Mouse (Mus musculus) CH12.LX (cell line): ENCODE data around the gene Stambpl1. TPM values are rescaled to one million over a fixed set of nuclear protein-coding genes. Genes with fewer than 3 reads are reported as not detected.

Source experiments
- DNase-seq: peaks from one replicate; pipeline ENCODE4 v3.0.0-alpha.2; 2013; ENCODE audit errors: extremely low read depth
- H3K27ac ChIP-seq: 2 replicates; pipeline ENCODE4 v1.5.1; 2012; ENCODE audit warnings: low read depth, mild to moderate bottlenecking, control low read depth, moderate library complexity; ENCODE audit not compliant: insufficient read depth
- H3K27me3 ChIP-seq: replicated peaks from 2 replicates; pipeline ENCODE3; 2012; ENCODE audit warnings: inconsistent platforms
- H3K36me3 ChIP-seq, 2 experiments: replicated peaks in 1 of 2; 2 replicates each; pipeline versions ENCODE3 to v1.6.1; 2012; ENCODE audit warnings: inconsistent platforms in 1 of 2, low read length in 1 of 2, mild to moderate bottlenecking in 1 of 2, mixed read lengths in 1 of 2, moderate library complexity in 1 of 2; ENCODE audit not compliant: control insufficient read depth in 1 of 2, insufficient read depth in 1 of 2
- H3K4me1 ChIP-seq, 2 experiments: 2 replicates each; pipeline ENCODE4 v1.6.1; 2012; ENCODE audit warnings: inconsistent platforms in 1 of 2, moderate library complexity in 1 of 2; ENCODE audit not compliant: insufficient read depth in 2 of 2, control insufficient read depth in 1 of 2
- H3K4me2 ChIP-seq: 2 replicates; pipeline ENCODE4 v1.6.1; 2012; ENCODE audit warnings: low read depth, mild to moderate bottlenecking, control low read depth; ENCODE audit not compliant: poor library complexity, insufficient read depth, severe bottlenecking
- H3K4me3 ChIP-seq, 3 experiments: fragments of 150-350 bp in 1 of 3; sonication (generic) in 1 of 3; replicated peaks in 1 of 3; 2 replicates each; pipeline versions ENCODE3 to v1.5.1; 2011 to 2012; ENCODE audit warnings: low read depth in 2 of 3, low read length in 2 of 3, mild to moderate bottlenecking in 2 of 3, moderate library complexity in 2 of 3, control low read depth in 1 of 3, improper control_type of control experiment in 1 of 3, inconsistent platforms in 1 of 3, mixed read lengths in 1 of 3; ENCODE audit not compliant: poor library complexity in 1 of 3
- H3K79me2 ChIP-seq: replicated peaks from 2 replicates; pipeline ENCODE4 v1.6.1; 2012; ENCODE audit warnings: mild to moderate bottlenecking, moderate library complexity; ENCODE audit not compliant: control insufficient read depth, poor library complexity, insufficient read depth, severe bottlenecking; ENCODE audit errors: extremely low read depth
- H3K9ac ChIP-seq: 2 replicates; pipeline ENCODE4 v1.6.1; 2012; ENCODE audit warnings: low read depth, mild to moderate bottlenecking, control low read depth, moderate library complexity; ENCODE audit not compliant: insufficient read depth
- H3K9me3 ChIP-seq: replicated peaks from 2 replicates; pipeline ENCODE3; 2012; ENCODE audit warnings: low read length, inconsistent platforms, mixed read lengths
- BHLHE40 ChIP-seq: IDR thresholded peaks from 2 replicates; pipeline ENCODE4 v1.6.1; 2011; ENCODE audit warnings: mild to moderate bottlenecking, low read depth, low read length, improper control_type of control experiment
- CHD1 ChIP-seq: IDR thresholded peaks from 2 replicates; pipeline ENCODE4 v1.6.1; 2012; ENCODE audit warnings: low read depth, low read length, improper control_type of control experiment, inconsistent platforms
- CHD2 ChIP-seq: IDR thresholded peaks from 2 replicates; pipeline ENCODE4 v1.6.1; 2011; ENCODE audit warnings: low read length, improper control_type of control experiment
- CTCF ChIP-seq, 2 experiments: IDR thresholded peaks in 1 of 2; conservative IDR thresholded peaks in 1 of 2; 2 replicates each; pipeline ENCODE4 v1.5.1; 2011 to 2012; ENCODE audit warnings: low read depth in 2 of 2, low read length in 2 of 2, improper control_type of control experiment in 1 of 2, inconsistent platforms in 1 of 2, mild to moderate bottlenecking in 1 of 2, moderate library complexity in 1 of 2
- E2F4 ChIP-seq: IDR thresholded peaks from 2 replicates; pipeline ENCODE4 v1.6.1; 2011; ENCODE audit warnings: low read depth, low read length, improper control_type of control experiment; ENCODE audit not compliant: insufficient replicate concordance
- ELF1 ChIP-seq: IDR thresholded peaks from 2 replicates; pipeline ENCODE4 v1.6.1; 2014; ENCODE audit warnings: low read depth, mild to moderate bottlenecking, inconsistent platforms, low read length, improper control_type of control experiment
- EP300 ChIP-seq: IDR thresholded peaks from 2 replicates; pipeline ENCODE4 v1.6.1; 2011; ENCODE audit warnings: low read length, improper control_type of control experiment
- ETS1 ChIP-seq: conservative IDR thresholded peaks from 2 replicates; pipeline ENCODE4 v1.6.1; 2012; ENCODE audit warnings: low read depth, mild to moderate bottlenecking, inconsistent platforms, low read length, improper control_type of control experiment, moderate library complexity
- GABPA ChIP-seq: IDR thresholded peaks from 2 replicates; pipeline ENCODE4 v1.6.1; 2012; ENCODE audit warnings: low read depth, low read length, improper control_type of control experiment, inconsistent platforms; ENCODE audit not compliant: insufficient replicate concordance
- HCFC1 ChIP-seq: IDR thresholded peaks from 2 replicates; pipeline ENCODE4 v1.6.1; 2012; ENCODE audit warnings: low read depth, mild to moderate bottlenecking, inconsistent platforms, low read length, improper control_type of control experiment
- IRF4 ChIP-seq: IDR thresholded peaks from 2 replicates; pipeline ENCODE4 v1.6.1; 2014; ENCODE audit warnings: low read depth, mild to moderate bottlenecking, inconsistent platforms, low read length, improper control_type of control experiment
- JUN ChIP-seq: IDR thresholded peaks from 2 replicates; pipeline ENCODE4 v1.6.1; 2011; ENCODE audit warnings: low read depth, mild to moderate bottlenecking, low read length, improper control_type of control experiment, moderate library complexity; ENCODE audit not compliant: insufficient read depth
- JUND ChIP-seq: conservative IDR thresholded peaks from 2 replicates; pipeline ENCODE4 v1.6.1; 2011; ENCODE audit warnings: low read depth, low read length, improper control_type of control experiment
- KAT2A ChIP-seq: IDR thresholded peaks from 2 replicates; pipeline ENCODE4 v1.6.1; 2012; ENCODE audit warnings: low read length, improper control_type of control experiment, inconsistent platforms; ENCODE audit not compliant: insufficient replicate concordance
- MAFK ChIP-seq: IDR thresholded peaks from 2 replicates; pipeline ENCODE4 v1.6.1; 2011; ENCODE audit warnings: low read length, improper control_type of control experiment; ENCODE audit not compliant: insufficient replicate concordance
- MEF2A ChIP-seq: IDR thresholded peaks from 2 replicates; pipeline ENCODE4 v1.6.1; 2014; ENCODE audit warnings: low read depth, mild to moderate bottlenecking, inconsistent platforms, low read length, improper control_type of control experiment, borderline replicate concordance
- MXI1 ChIP-seq: IDR thresholded peaks from 2 replicates; pipeline ENCODE4 v1.6.1; 2011; ENCODE audit warnings: mild to moderate bottlenecking, low read depth, low read length, improper control_type of control experiment
- MYC ChIP-seq: IDR thresholded peaks from 2 replicates; pipeline ENCODE4 v1.6.1; 2011; ENCODE audit warnings: low read depth, mild to moderate bottlenecking, improper control_type of control experiment, low read length
- NRF1 ChIP-seq: IDR thresholded peaks from 2 replicates; pipeline ENCODE4 v1.6.1; 2014; ENCODE audit warnings: low read depth, mild to moderate bottlenecking, inconsistent platforms, low read length, improper control_type of control experiment, moderate library complexity
- PAX5 ChIP-seq: IDR thresholded peaks from 2 replicates; pipeline ENCODE4 v1.6.1; 2012; ENCODE audit warnings: low read length, inconsistent platforms, mixed read lengths
- POLR2AphosphoS2 ChIP-seq: IDR thresholded peaks from 2 replicates; pipeline ENCODE4 v1.6.1; 2011; ENCODE audit warnings: low read depth, low read length, improper control_type of control experiment
- RAD21 ChIP-seq: IDR thresholded peaks from 2 replicates; pipeline ENCODE4 v1.6.1; 2011; ENCODE audit warnings: low read depth, mild to moderate bottlenecking, low read length, improper control_type of control experiment, moderate library complexity
- RCOR1 ChIP-seq: conservative IDR thresholded peaks from 2 replicates; pipeline ENCODE4 v1.6.1; 2012; ENCODE audit warnings: low read depth, mild to moderate bottlenecking, inconsistent platforms, low read length, improper control_type of control experiment
- SIN3A ChIP-seq: IDR thresholded peaks from 2 replicates; pipeline ENCODE4 v1.6.1; 2012; ENCODE audit warnings: low read length, improper control_type of control experiment, inconsistent platforms
- SMC3 ChIP-seq: IDR thresholded peaks from 2 replicates; pipeline ENCODE4 v1.6.1; 2011; ENCODE audit warnings: low read depth, low read length, improper control_type of control experiment
- TBP ChIP-seq: conservative IDR thresholded peaks from 2 replicates; pipeline ENCODE4 v1.6.1; 2011; ENCODE audit warnings: low read depth, low read length, improper control_type of control experiment
- TCF12 ChIP-seq: IDR thresholded peaks from 2 replicates; pipeline ENCODE4 v1.6.1; 2014; ENCODE audit warnings: low read depth, mild to moderate bottlenecking, inconsistent platforms, low read length, improper control_type of control experiment
- UBTF ChIP-seq: IDR thresholded peaks from 2 replicates; pipeline ENCODE4 v1.6.1; 2012; ENCODE audit warnings: low read depth, mild to moderate bottlenecking, inconsistent platforms, low read length, improper control_type of control experiment, moderate library complexity
- USF2 ChIP-seq: conservative IDR thresholded peaks from 2 replicates; pipeline ENCODE4 v1.6.1; 2011; ENCODE audit warnings: low read depth, low read length, improper control_type of control experiment
- ZC3H11A ChIP-seq: IDR thresholded peaks from 2 replicates; pipeline ENCODE4 v1.6.1; 2012; ENCODE audit warnings: low read depth, mild to moderate bottlenecking, inconsistent platforms, low read length, improper control_type of control experiment
- ZKSCAN1 ChIP-seq: IDR thresholded peaks from 2 replicates; pipeline ENCODE4 v1.6.1; 2012; ENCODE audit warnings: low read depth, inconsistent platforms, low read length, improper control_type of control experiment, borderline replicate concordance
- ZMIZ1 ChIP-seq: IDR thresholded peaks from 2 replicates; pipeline ENCODE4 v1.6.1; 2012; ENCODE audit warnings: low read depth, mild to moderate bottlenecking, inconsistent platforms, low read length, improper control_type of control experiment
- ZNF384 ChIP-seq: IDR thresholded peaks from 2 replicates; pipeline ENCODE4 v1.6.1; 2012; ENCODE audit warnings: low read depth, low read length, improper control_type of control experiment, inconsistent platforms
- dilution Hi-C: fragments of 300-500 bp; cut with MboI; formaldehyde crosslinking; loops from 2 replicates; pipeline ENCODE4 v1.14.3; 2020; ENCODE audit warnings: low sequenced_read_pairs; ENCODE audit not compliant: extremely low pct_unique_long_range_greater_than_20kb, extremely low pct_ligation_motif_present
- in situ Hi-C: fragments of 300-500 bp; cut with MboI; formaldehyde crosslinking; loops from 3 replicates; pipeline ENCODE4 v1.14.3; 2019; ENCODE audit warnings: low sequenced_read_pairs, low pct_ligation_motif_present, low pct_unique_long_range_greater_than_20kb, mixed read lengths
- polyA plus RNA-seq: library from polyadenylated mRNA; unstranded; fragments of >175 nt; gene quantifications from 2 replicates; pipeline ENCODE4 v1.2.1, GENCODE M21; 2012; ENCODE audit warnings: low read depth; ENCODE audit not compliant: insufficient read length
- total RNA-seq, 2 experiments: library from RNA; depleted of rRNA; stranded (reverse); fragments of 300-350 nt in 1 of 2; fragments of >200 nt in 1 of 2; gene quantifications; 2 replicates each; pipeline ENCODE4 v1.2.3; 2012 to 2014

Gene Stambpl1
- total and polyA plus RNA-seq, 3 experiments = 29.7 to 48.2 (median 40.6) TPM

DNA sequence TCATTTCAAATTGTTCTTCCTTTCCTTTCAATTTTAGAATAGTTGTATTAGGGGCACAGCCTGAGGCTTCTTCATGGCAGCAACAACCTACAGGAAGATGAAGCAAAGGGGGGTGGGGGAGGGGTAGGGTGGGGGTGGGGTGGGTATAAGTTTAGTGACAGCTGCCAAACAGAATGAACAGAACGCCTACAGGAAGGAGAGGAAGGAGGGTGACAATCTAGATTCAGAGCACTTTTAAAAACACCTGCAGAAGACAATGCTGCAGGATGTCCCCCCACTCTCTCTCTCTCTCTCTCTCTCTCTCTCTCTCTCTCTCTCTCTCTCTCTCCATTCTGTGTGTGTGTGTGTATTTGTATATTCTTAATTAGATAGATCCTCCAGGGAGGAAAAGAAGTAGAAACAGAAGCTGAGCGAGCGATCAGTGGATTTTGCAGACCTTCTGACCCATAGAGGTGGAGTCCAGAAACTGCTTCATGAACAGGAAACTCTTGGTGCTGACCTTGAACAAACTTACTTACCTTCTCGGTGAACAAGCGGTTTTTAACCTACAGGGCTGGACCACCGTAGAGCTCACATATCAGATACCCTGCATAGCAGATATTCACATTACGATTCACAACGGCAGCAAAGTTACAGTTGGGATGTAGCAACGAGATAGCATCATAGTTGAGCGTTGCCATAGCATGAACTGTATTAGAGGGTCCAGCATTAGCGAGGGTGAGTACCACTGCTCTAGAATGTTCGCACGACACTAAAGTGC lies 95.8 kb downstream of the Stambpl1 start (continued):
- no peak for TF ChIP-seq ELF1
- TF ChIP-seq NRF1 = no peak
- no peak for TF ChIP-seq JUND
- TF ChIP-seq CHD2 = no peak; the same call in none of the 2 replicates
- TF ChIP-seq ZMIZ1 = no peak
- TF ChIP-seq SIN3A = no peak; the same call in 1 of the 2 replicates
- peak; percentile 25; the same call in 1 of the 2 replicates for TF ChIP-seq RCOR1
- TF ChIP-seq BHLHE40 = 0 out of 2 replicates have a peak, but pooled peaks have one; percentile 13
- no peak for TF ChIP-seq PAX5
- 0 out of 2 replicates have a peak, but pooled peaks have one; percentile 32 for TF ChIP-seq MEF2A
- TF ChIP-seq TCF12 = 0 out of 2 replicates have a peak, but pooled peaks have one; percentile 19
- TF ChIP-seq ETS1 = peak; percentile 28; the same call in 1 of the 2 replicates
- no peak for TF ChIP-seq MXI1
- no peak for TF ChIP-seq ZKSCAN1
- TF ChIP-seq IRF4 = 0 out of 2 replicates have a peak, but pooled peaks have one; percentile 9

DNA sequence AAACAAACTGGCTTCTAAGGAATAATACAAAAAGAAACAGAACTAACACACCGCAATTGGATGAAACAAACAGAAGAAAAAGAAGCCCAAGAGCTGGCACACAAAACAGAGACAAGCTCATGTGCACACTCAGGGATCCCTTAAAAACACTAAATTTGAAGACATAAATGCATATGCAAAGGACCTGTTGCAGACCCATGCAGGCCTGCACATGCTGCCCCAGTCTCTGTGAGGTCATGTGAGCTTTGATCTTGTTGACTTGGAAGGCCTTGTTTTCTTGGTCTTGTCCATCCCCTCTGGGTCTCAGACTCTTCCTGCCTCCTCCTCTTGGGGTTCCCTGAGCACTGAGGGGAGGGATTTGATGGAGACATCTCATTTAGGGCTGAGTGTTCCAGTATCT lies 96.7 kb downstream of the Stambpl1 start:
- Histone ChIP-seq H3K4me2 (peak overlapping the region; percentile 72), H3K36me3 (no peaks in the 10 kb centered on the region), H3K27me3 (no peaks in the 10 kb centered on the region), H3K9ac (peak overlapping the region; percentile 29; the same call in 1 of the 2 replicates), H3K4me3 (no peak overlapping the region), H3K27ac (peak overlapping the region; percentile 60; the same call in 1 of the 2 replicates), H3K79me2 (peaks cover 24% of the 10 kb centered on the region), H3K4me1 (peaks cover 20 to 70% of the 10 kb centered on the region in 2 experiments), H3K9me3 (no peaks in the 10 kb centered on the region)
- no peak for DNase-seq
- in situ Hi-C loops = no loop called here
- dilution Hi-C loops = no loop called here
- no peak for TF ChIP-seq MAFK
- no peak for TF ChIP-seq E2F4
- TF ChIP-seq HCFC1 = no peak
- TF ChIP-seq ELF1 = no peak
- TF ChIP-seq IRF4 = no peak
- no peak; the same call in 1 of the 2 replicates for TF ChIP-seq ETS1
- no peak for TF ChIP-seq SMC3
- TF ChIP-seq PAX5 = no peak
- TF ChIP-seq MYC = no peak
- no peak for TF ChIP-seq UBTF
- TF ChIP-seq POLR2AphosphoS2 = no peak
- TF ChIP-seq ZNF384 = no peak
- no peak for TF ChIP-seq TBP
- TF ChIP-seq TCF12 = no peak
- TF ChIP-seq ZC3H11A = no peak
- TF ChIP-seq KAT2A = no peak
- no peak for TF ChIP-seq JUND
- no peak for TF ChIP-seq ZKSCAN1
- no peak for TF ChIP-seq JUN
- TF ChIP-seq NRF1 = no peak
- no peak for TF ChIP-seq USF2
- peak; percentile 57; the same call in 1 of the 2 replicates for TF ChIP-seq CHD1
- TF ChIP-seq RCOR1 = no peak
- TF ChIP-seq BHLHE40 = peak; percentile 89
- no peak for TF ChIP-seq GABPA
- TF ChIP-seq EP300 = no peak
- 0 out of 2 replicates have a peak, but pooled peaks have one; percentile 4 for TF ChIP-seq SIN3A
- TF ChIP-seq CHD2 = no peak
- no peak for TF ChIP-seq CTCF (conservative IDR thresholded peaks at IDR 0.05 in 1 of 2, IDR thresholded peaks at IDR 0.05 in 1 of 2; ENCODE audit: low read depth in 2 of 2, low read length in 2 of 2)
- no peak for TF ChIP-seq RAD21
